Mouse (Mus musculus) kidney, postnatal 14 days (tissue): Measurements from ENCODE around the gene Tacr1.
"Not testable (repeated sequence)": the region's sequence is repeated elsewhere in the genome, so short reads cannot be mapped to it uniquely, and the experiment has no call there.

Experiments
- DNase-seq: peaks from one replicate; pipeline ENCODE4 v3.0.0; 2022; ENCODE audit warnings: mixed read lengths

Gene Tacr1

GRCm38 (mm10) chr6:82401595-82402451 is at the start of gene Tacr1:
Tacr1 (plus strand) TSS chr6:82402334.
- peak; percentile 9 for DNase-seq

GRCm38 (mm10) chr6:82376144-82376543 is 26.0 kb upstream of the Tacr1 start:
- DNase-seq, result no peak

- no peak for DNase-seq
Measured at GRCm38 (mm10) chr6:82383556-82383955, 18.6 kb upstream of the Tacr1 start.

- DNase-seq, result peak; percentile 8
Measured at GRCm38 (mm10) chr6:82402501-82403495, 664 bp downstream of the Tacr1 start.

GRCm38 (mm10) chr6:82418367-82418766 is 16.2 kb downstream of the Tacr1 start:
- no peak for DNase-seq

GRCm38 (mm10) chr6:82420222-82420621 is 18.1 kb downstream of the Tacr1 start:
- no peak for DNase-seq

- no peak for DNase-seq
Measured at GRCm38 (mm10) chr6:82428890-82429289, 26.8 kb downstream of the Tacr1 start.

GRCm38 (mm10) chr6:82429766-82430165 is 27.6 kb downstream of the Tacr1 start:
- DNase-seq, result no peak

- no peak for DNase-seq
Measured at GRCm38 (mm10) chr6:82437174-82437573, 35.0 kb downstream of the Tacr1 start.

- not testable (repeated sequence) for DNase-seq
Measured at GRCm38 (mm10) chr6:82452206-82453095, 50.3 kb downstream of the Tacr1 start.

- DNase-seq, result no peak
Measured at GRCm38 (mm10) chr6:82455245-82455644, 53.1 kb downstream of the Tacr1 start.

- DNase-seq, result no peak
Measured at GRCm38 (mm10) chr6:82457163-82457763, 55.1 kb downstream of the Tacr1 start.

- DNase-seq, result no peak
Measured at GRCm38 (mm10) chr6:82458762-82459389, 56.7 kb downstream of the Tacr1 start.

- no peak for DNase-seq
Measured at GRCm38 (mm10) chr6:82463171-82463570, 61.0 kb downstream of the Tacr1 start.

- no peak for DNase-seq
Measured at GRCm38 (mm10) chr6:82474477-82474876, 72.3 kb downstream of the Tacr1 start.

GRCm38 (mm10) chr6:82483842-82484241 is 81.7 kb downstream of the Tacr1 start:
- DNase-seq, result no peak

GRCm38 (mm10) chr6:82494481-82494880 is 92.3 kb downstream of the Tacr1 start:
- no peak for DNase-seq

- DNase-seq, result no peak
Measured at GRCm38 (mm10) chr6:82510843-82511416, 108.8 kb downstream of the Tacr1 start.

- no peak for DNase-seq
Measured at GRCm38 (mm10) chr6:82519626-82520025, 117.5 kb downstream of the Tacr1 start.

- DNase-seq, result no peak
Measured at GRCm38 (mm10) chr6:82522567-82522966, 120.4 kb downstream of the Tacr1 start.
